Mouse (Mus musculus): Measurements from ENCODE around the gene B3gntl1.
"Not testable (repeated sequence)": the region's sequence is repeated elsewhere in the genome, so short reads cannot be mapped to it uniquely, and the experiment has no call there.

The B3gntl1 gene

GRCm38 (mm10) chr11:121683243-121683642, 10.3 kb upstream of the B3gntl1 start:
- DNase-seq, result no peak

GRCm38 (mm10) chr11:121680750-121681149, 7.8 kb upstream of the B3gntl1 start:
- peak; percentile 39 for DNase-seq

- no peak for DNase-seq
Observed at GRCm38 (mm10) chr11:121679581-121679980, 6.6 kb upstream of the B3gntl1 start.

GRCm38 (mm10) chr11:121676836-121677235, 3.9 kb upstream of the B3gntl1 start:
- no peak for DNase-seq

GRCm38 (mm10) chr11:121673629-121674028, 676 bp upstream of the B3gntl1 start:
- no peak for DNase-seq

GRCm38 (mm10) chr11:121672312-121672989, 502 bp downstream of the B3gntl1 start:
- no peak for DNase-seq

- DNase-seq, result no peak
Observed at GRCm38 (mm10) chr11:121670926-121671325, 2.0 kb downstream of the B3gntl1 start.

GRCm38 (mm10) chr11:121668776-121669175, 4.2 kb downstream of the B3gntl1 start:
- no peak for DNase-seq

GRCm38 (mm10) chr11:121667541-121667940, 5.4 kb downstream of the B3gntl1 start:
- DNase-seq, result no peak

GRCm38 (mm10) chr11:121661116-121661515, 11.8 kb downstream of the B3gntl1 start:
- no peak for DNase-seq

GRCm38 (mm10) chr11:121660604-121661003, 12.3 kb downstream of the B3gntl1 start:
- DNase-seq, result not testable (repeated sequence)

- DNase-seq, result no peak
Observed at GRCm38 (mm10) chr11:121658151-121658550, 14.8 kb downstream of the B3gntl1 start.

- DNase-seq, result no peak
Observed at GRCm38 (mm10) chr11:121655807-121656511, 17.0 kb downstream of the B3gntl1 start.

GRCm38 (mm10) chr11:121655166-121655806, 17.7 kb downstream of the B3gntl1 start:
- no peak for DNase-seq

- no peak for DNase-seq
Observed at GRCm38 (mm10) chr11:121654406-121654945, 18.5 kb downstream of the B3gntl1 start.

- DNase-seq, result no peak
Observed at GRCm38 (mm10) chr11:121653631-121654030, 19.3 kb downstream of the B3gntl1 start.

GRCm38 (mm10) chr11:121652547-121653305, 20.2 kb downstream of the B3gntl1 start:
- peak; percentile 70 to 76 for DNase-seq

GRCm38 (mm10) chr11:121651983-121652382, 21.0 kb downstream of the B3gntl1 start:
- DNase-seq, result peak in 1 of 2 experiments; percentile 13

GRCm38 (mm10) chr11:121651556-121651955, 21.4 kb downstream of the B3gntl1 start:
- no peak for DNase-seq

- no peak for DNase-seq
Observed at GRCm38 (mm10) chr11:121650668-121651067, 22.3 kb downstream of the B3gntl1 start.

- DNase-seq, result peak in 1 of 2 experiments; percentile 36
Observed at GRCm38 (mm10) chr11:121649900-121650299, 23.1 kb downstream of the B3gntl1 start.

GRCm38 (mm10) chr11:121648166-121648565, 24.8 kb downstream of the B3gntl1 start:
- no peak for DNase-seq

GRCm38 (mm10) chr11:121647321-121647720, 25.6 kb downstream of the B3gntl1 start:
- no peak for DNase-seq
